Mouse (Mus musculus) liver, embryonic 14 days (tissue): ENCODE measurements around the gene H2-Q4. TPM values are rescaled to one million over a fixed set of nuclear protein-coding genes. Genes with fewer than 3 reads are reported as not detected.

Experiments
- polyA plus RNA-seq: library from polyadenylated mRNA; depleted of rRNA; stranded (reverse); fragments of >200 nt; gene quantifications from 2 replicates; pipeline ENCODE4 v1.2.3, GENCODE M21; 2012; rRNA removed

Gene H2-Q4
- 6.6 and 6.8 TPM in 2 replicates for polyA plus RNA-seq

DNA sequence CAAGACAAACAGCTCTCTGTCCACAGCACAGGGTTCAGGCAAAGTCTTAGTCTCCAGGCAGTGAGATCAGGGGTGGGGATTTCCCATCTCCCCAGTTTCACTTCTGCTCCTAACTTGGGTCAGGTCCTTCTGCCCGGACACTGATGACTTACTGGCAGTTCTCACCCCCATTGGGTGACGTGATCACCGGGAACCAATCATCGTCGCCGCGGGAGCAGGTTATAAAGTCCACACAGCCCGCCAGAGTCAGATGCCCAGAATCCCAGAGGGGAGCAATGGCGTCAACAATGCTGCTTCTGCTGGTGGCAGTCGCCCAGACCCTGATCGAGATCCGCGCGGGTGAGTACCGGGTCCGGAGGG, at the start of gene H2-Q4:
H2-Q4 (plus strand) TSS at position 249 of the 360 bp plus-strand sequence.

GRCm38 (mm10) chr17:35342071-35342671, 37.2 kb upstream of the H2-Q4 start, which contains the start of gene H2-Q2:
Gene H2-Q2, plus strand, starts transcription at chr17:35342242.

DNA sequence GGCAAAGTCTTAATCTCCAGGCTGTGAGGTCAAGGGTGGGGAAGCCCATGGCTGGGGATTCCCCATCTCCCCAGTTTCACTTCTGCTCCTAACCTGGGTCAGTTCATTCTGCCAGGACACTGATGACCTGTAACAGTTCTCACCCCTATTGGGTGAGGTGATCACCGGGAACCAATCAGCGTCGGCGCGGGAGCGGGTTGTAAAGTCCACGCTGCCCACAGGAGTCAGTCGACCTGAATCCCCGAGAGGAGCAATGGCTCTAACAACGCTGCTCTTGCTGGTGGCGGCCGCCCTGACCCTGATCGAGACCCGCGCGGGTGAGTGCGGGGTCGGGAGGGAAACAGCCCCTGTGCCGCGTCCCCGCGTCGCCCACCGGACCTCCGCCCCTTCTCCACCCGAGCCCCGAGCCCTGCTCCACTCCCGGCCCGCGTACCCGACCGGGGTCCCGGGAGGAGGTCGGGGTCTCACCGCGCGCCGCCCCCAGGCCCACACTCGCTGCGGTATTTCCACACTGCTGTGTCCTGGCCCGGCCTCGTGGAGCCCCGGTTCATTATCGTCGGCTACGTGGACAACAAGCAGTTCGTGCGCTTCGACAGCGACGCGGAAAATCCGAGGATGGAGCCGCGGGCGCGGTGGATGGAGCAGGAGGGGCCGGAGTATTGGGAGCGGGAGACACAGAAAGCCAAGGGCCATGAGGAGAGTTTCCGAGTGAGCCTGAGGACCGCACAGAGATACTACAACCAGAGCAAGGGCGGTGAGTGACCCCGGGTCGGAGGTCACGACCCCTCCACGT, 45.4 kb downstream of the H2-Q4 start, which contains the start of gene H2-Q6:
H2-Q6 (plus strand) TSS at position 227 of the 793 bp plus-strand sequence.

Other genes starting within 250 kb of the H2-Q4 start
- 296 and 349 TPM in 2 replicates for gene Apom, start 247.6 kb upstream of the H2-Q4 start, polyA plus RNA-seq
- 40.6 and 45.5 TPM in 2 replicates for gene Bag6, start 244.4 kb upstream of the H2-Q4 start, polyA plus RNA-seq
- 48.0 and 59.1 TPM in 2 replicates for gene Prrc2a, start 214.7 kb upstream of the H2-Q4 start, polyA plus RNA-seq
- 9.0 and 9.2 TPM in 2 replicates for gene Aif1, start 203.5 kb upstream of the H2-Q4 start, polyA plus RNA-seq
- 21.0 and 28.7 TPM in 2 replicates for gene Lst1, start 191.2 kb upstream of the H2-Q4 start, polyA plus RNA-seq
- gene Ltb, start 185.2 kb upstream of the H2-Q4 start, polyA plus RNA-seq = 0.53 and 0.76 TPM in 2 replicates
- gene Tnf, start 177.6 kb upstream of the H2-Q4 start, polyA plus RNA-seq = 0.33 and 0.48 TPM in 2 replicates
- 0.03 and 0.09 TPM in 2 replicates for gene Lta, start 174.3 kb upstream of the H2-Q4 start, polyA plus RNA-seq
- gene Gm16181, start 158.8 kb upstream of the H2-Q4 start, polyA plus RNA-seq = 0.10 TPM in 1 of 2 replicates, not detected in the other
- 1.6 and 1.7 TPM in 2 replicates for gene Atp6v1g2, start 146.0 kb upstream of the H2-Q4 start, polyA plus RNA-seq
- gene Nfkbil1, start 143.8 kb upstream of the H2-Q4 start, polyA plus RNA-seq = 3.6 and 4.1 TPM in 2 replicates
- 174 and 208 TPM in 2 replicates for gene Ddx39b, start 137.9 kb upstream of the H2-Q4 start, polyA plus RNA-seq
- 35.7 and 45.9 TPM in 2 replicates for gene H2-D1, start 116.9 kb upstream of the H2-Q4 start, polyA plus RNA-seq
- gene H2-Q1, start 59.2 kb upstream of the H2-Q4 start, polyA plus RNA-seq = 0.50 and 0.63 TPM in 2 replicates
- gene H2-Q2, start 37.4 kb upstream of the H2-Q4 start, polyA plus RNA-seq = 0.53 and 0.67 TPM in 2 replicates
- 10.0 and 11.4 TPM in 2 replicates for gene H2-Q6, start 45.2 kb downstream of the H2-Q4 start, polyA plus RNA-seq
- 20.5 and 21.9 TPM in 2 replicates for gene H2-Q7, start 59.5 kb downstream of the H2-Q4 start, polyA plus RNA-seq
- 112 and 136 TPM in 2 replicates for gene H2-Q10, start 90.5 kb downstream of the H2-Q4 start, polyA plus RNA-seq
- not detected in 2 replicates for gene Pou5f1, start 126.4 kb downstream of the H2-Q4 start, polyA plus RNA-seq
- 27.3 and 35.3 TPM in 2 replicates for gene Tcf19, start 137.2 kb downstream of the H2-Q4 start, polyA plus RNA-seq
- gene Cchcr1, start 137.5 kb downstream of the H2-Q4 start, polyA plus RNA-seq = 9.6 and 9.9 TPM in 2 replicates
- gene Psors1c2, start 153.6 kb downstream of the H2-Q4 start, polyA plus RNA-seq = 0.03 and 0.12 TPM in 2 replicates
- gene Cdsn, start 172.5 kb downstream of the H2-Q4 start, polyA plus RNA-seq = 0.02 TPM in 1 of 2 replicates, not detected in the other
- not detected in 2 replicates for gene 2300002M23Rik, start 187.8 kb downstream of the H2-Q4 start, polyA plus RNA-seq
- not detected in 2 replicates for gene Sfta2, start 221.9 kb downstream of the H2-Q4 start, polyA plus RNA-seq
- gene Gm9573, start 247.0 kb downstream of the H2-Q4 start, polyA plus RNA-seq = not detected in 2 replicates